Mouse (Mus musculus) heart, adult 2 months (tissue): Measurements from ENCODE around the gene Galnt7. TPM values are rescaled to one million over a fixed set of nuclear protein-coding genes. Genes with fewer than 3 reads are reported as not detected.

Experiments
- DNase-seq, 2 experiments: peaks; one replicate each; pipeline ENCODE4 v3.0.0; 2021
- H3K27ac ChIP-seq: fragments of 200-600 bp; 2 replicates; pipeline ENCODE4 v1.8.1; 2022
- H3K27me3 ChIP-seq: fragments of 200-500 bp; 2 replicates; pipeline ENCODE4 v1.6.1; 2012; ENCODE audit warnings: mild to moderate bottlenecking, low read length, inconsistent platforms, mixed read lengths; ENCODE audit not compliant: control insufficient read depth, insufficient read depth
- H3K36me3 ChIP-seq: fragments of 200-500 bp; 2 replicates; pipeline ENCODE4 v1.6.1; 2012; ENCODE audit warnings: low read length, inconsistent platforms; ENCODE audit not compliant: control insufficient read depth, insufficient read depth
- H3K4me1 ChIP-seq: fragments of 200-500 bp; 2 replicates; pipeline ENCODE4 v1.6.1; 2011; ENCODE audit warnings: low read length; ENCODE audit not compliant: control insufficient read depth, insufficient read depth
- H3K4me3 ChIP-seq: fragments of 200-600 bp; 2 replicates; pipeline ENCODE4 v1.8.1; 2022
- H3K79me2 ChIP-seq: fragments of 200-500 bp; replicated peaks from 2 replicates; pipeline ENCODE4 v1.6.1; 2012; ENCODE audit warnings: mild to moderate bottlenecking, inconsistent platforms, low read length, moderate library complexity, mixed read lengths; ENCODE audit not compliant: control insufficient read depth, insufficient read depth
- H3K9ac ChIP-seq: fragments of 200-500 bp; 2 replicates; pipeline ENCODE4 v1.6.1; 2012; ENCODE audit warnings: low read depth, mild to moderate bottlenecking, control low read depth, inconsistent platforms, low read length, mixed read lengths
- CTCF ChIP-seq: fragments of 200-600 bp; IDR thresholded peaks from 2 replicates; pipeline ENCODE4 v1.8.1; 2022; ENCODE audit warnings: antibody characterized with exemption, mild to moderate bottlenecking, moderate library complexity
- EP300 ChIP-seq: fragments of 200-500 bp; IDR thresholded peaks from 2 replicates; pipeline ENCODE4 v1.6.1; 2011; ENCODE audit warnings: low read depth, low read length, control low read depth; ENCODE audit not compliant: insufficient read depth
- POLR2A ChIP-seq: fragments of 200-500 bp; IDR thresholded peaks from 2 replicates; pipeline ENCODE4 v1.6.1; 2011; ENCODE audit warnings: mild to moderate bottlenecking, low read depth, low read length, control low read depth; ENCODE audit not compliant: insufficient read depth
- WGBS: fragments of 180-500 bp; shearing (Covaris S2); methylation state at CpG from one replicate; pipeline ENCODE4 v1.1.7; 2018; 5-methylcytosine and 5-hydroxymethylcytosine counted together
- intact Hi-C: fragments of 180-260 bp; cut with DNase I; formaldehyde crosslinking; loops from one replicate; pipeline ENCODE4 v1.15.1; 2025
- polyA plus RNA-seq: library from polyadenylated mRNA; depleted of rRNA; stranded (reverse); fragments of >200 nt; gene quantifications from 2 replicates; pipeline ENCODE4 v1.2.3, GENCODE M21; 2012; rRNA removed
- total RNA-seq, 2 experiments: library from RNA; stranded (reverse); gene quantifications; 2 replicates each; pipeline ENCODE4 v1.2.3; 2021

Gene Galnt7
- total and polyA plus RNA-seq, 3 experiments = 1.7 to 4.8 (median 4.5) TPM

DNA sequence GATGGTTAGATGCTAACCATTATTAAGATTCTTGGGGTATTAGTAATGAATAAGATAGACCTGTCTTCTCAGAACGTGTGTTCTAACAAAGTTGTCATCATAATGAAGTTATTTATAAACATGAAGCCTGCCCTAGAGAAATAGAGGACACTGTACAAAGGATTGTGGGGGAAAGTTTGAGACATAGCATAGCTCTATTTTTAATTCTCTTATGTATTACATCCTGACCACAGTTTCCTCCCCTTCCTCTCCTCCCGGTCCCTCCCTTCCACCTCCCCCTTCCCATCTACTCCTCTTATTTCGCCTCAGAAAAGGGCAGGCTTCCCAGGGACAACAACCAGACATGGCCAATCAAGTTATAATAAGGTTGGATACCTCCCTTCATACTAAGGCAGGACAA lies 174.4 kb downstream of the Galnt7 start:
- H3K36me3 ChIP-seq = no peaks in the 10 kb centered on the region
- no peak overlapping the region for H3K9ac ChIP-seq
- TF ChIP-seq POLR2A (no peak), CTCF (no peak), EP300 (no peak)
- H3K27me3 ChIP-seq = no peaks in the 10 kb centered on the region
- intact Hi-C loops = no loop called here
- H3K4me3 ChIP-seq = no peak overlapping the region
- H3K27ac ChIP-seq = no peak overlapping the region
- H3K4me1 ChIP-seq = no peaks in the 10 kb centered on the region; the same call in 1 of the 2 replicates
- 12% methylated on average over 3 of the region's 3 CpGs for WGBS
- DNase-seq = no peak
- no peaks in the 10 kb centered on the region for H3K79me2 ChIP-seq

Other genes starting within 250 kb of the Galnt7 start
- gene Scrg1, start 197.1 kb downstream of the Galnt7 start, total RNA-seq = not detected
- gene Scrg1, start 197.1 kb downstream of the Galnt7 start, polyA plus RNA-seq = 0.29 TPM in 1 of 2 replicates, not detected in the other
- gene Sap30, start 165.2 kb downstream of the Galnt7 start, total RNA-seq = 10 to 100 TPM; 11.6 to 13.8 TPM
- gene Sap30, start 165.2 kb downstream of the Galnt7 start, polyA plus RNA-seq = 5.1 and 6.9 TPM in 2 replicates
- gene Hmgb2, start 141.1 kb downstream of the Galnt7 start, total RNA-seq = 1 to 10 TPM; 9.1 to 9.2 TPM
- 1.1 and 1.7 TPM in 2 replicates for gene Hmgb2, start 141.1 kb downstream of the Galnt7 start, polyA plus RNA-seq